Mouse (Mus musculus): ENCODE results near the gene Ddi2. TPM values are rescaled to one million over a fixed set of nuclear protein-coding genes. Genes with fewer than 3 reads are reported as not detected.

Ddi2 gene
- total RNA-seq, 2 experiments from 2014 or later, result 27.7 to 28.1 TPM

- intact Hi-C loops (cut with DNase I), result no loop called here
- no peak for DNase-seq (ENCODE audit: extremely low spot score in 1 of 2, low spot score in 2 of 2)
Measured at GRCm38 (mm10) chr4:141641961-141642811, 81.0 kb downstream of the Ddi2 start.

GRCm38 (mm10) chr4:141641353-141641771, 81.9 kb downstream of the Ddi2 start:
- DNase-seq (ENCODE audit: extremely low spot score in 1 of 2, low spot score in 2 of 2), result no peak
- intact Hi-C loops (cut with DNase I), result no loop called here

- DNase-seq (ENCODE audit: extremely low spot score in 1 of 2, low spot score in 2 of 2), result no peak
- intact Hi-C loops (cut with DNase I), result no loop called here
Measured at GRCm38 (mm10) chr4:141639474-141639873, 83.7 kb downstream of the Ddi2 start.

DNA sequence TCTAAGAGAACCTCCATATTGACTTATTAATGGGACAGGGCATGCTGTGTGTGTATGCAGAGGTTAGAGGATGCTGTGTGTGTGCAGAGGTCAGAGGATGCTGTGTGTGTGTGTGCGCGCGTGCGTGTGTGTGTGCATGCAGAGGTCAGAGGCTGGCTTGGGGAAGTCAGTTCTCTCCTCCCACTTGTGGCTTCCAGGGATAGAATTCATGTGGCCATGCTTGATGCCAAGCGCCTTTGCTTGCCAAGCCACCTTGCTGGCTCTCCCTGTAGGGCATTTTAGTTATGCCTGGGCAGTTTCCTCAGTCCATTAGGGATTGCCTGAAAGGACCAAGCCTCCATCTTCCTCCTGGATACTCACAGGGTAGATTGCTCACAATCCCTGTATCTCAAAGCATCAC, 86.5 kb downstream of the Ddi2 start:
- DNase-seq (ENCODE audit: extremely low spot score in 1 of 2, low spot score in 2 of 2), result no peak
- intact Hi-C loops (cut with DNase I), result no loop called here

DNA sequence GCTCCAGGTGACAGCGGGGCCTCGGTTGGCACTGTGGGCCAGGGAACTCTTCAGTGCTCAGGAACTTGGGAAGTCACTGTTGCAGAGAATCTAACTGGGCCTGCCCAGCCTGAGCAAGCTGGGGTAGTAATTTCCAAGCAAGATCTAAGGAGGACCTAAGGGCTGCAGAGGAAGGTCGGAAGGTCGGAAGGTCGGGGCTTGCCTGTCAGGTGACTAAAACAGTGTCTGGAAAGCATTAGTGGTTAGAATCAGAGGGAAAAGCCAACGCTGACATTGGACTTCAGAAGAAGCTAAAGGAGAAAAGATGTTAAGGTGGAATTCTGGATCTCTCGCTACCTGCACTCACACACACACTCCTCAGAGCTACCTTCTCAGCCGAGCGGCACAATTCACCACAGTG, 87.2 kb downstream of the Ddi2 start:
- DNase-seq (ENCODE audit: extremely low spot score in 1 of 2, low spot score in 2 of 2), result no peak
- intact Hi-C loops (cut with DNase I), result no loop called here

GRCm38 (mm10) chr4:141632111-141632873, 90.9 kb downstream of the Ddi2 start:
- intact Hi-C loops (cut with DNase I), result no loop called here
- DNase-seq (ENCODE audit: extremely low spot score in 1 of 2, low spot score in 2 of 2), result no peak

GRCm38 (mm10) chr4:141631250-141631649, 92.0 kb downstream of the Ddi2 start:
- DNase-seq (ENCODE audit: extremely low spot score in 1 of 2, low spot score in 2 of 2), result no peak
- intact Hi-C loops (cut with DNase I), result no loop called here

GRCm38 (mm10) chr4:141630021-141630420, 93.2 kb downstream of the Ddi2 start:
- DNase-seq (ENCODE audit: extremely low spot score in 1 of 2, low spot score in 2 of 2), result no peak
- intact Hi-C loops (cut with DNase I), result no loop called here

GRCm38 (mm10) chr4:141628661-141629060, 94.6 kb downstream of the Ddi2 start:
- intact Hi-C loops (cut with DNase I), result loop anchor here (10.0 kb wide), 1 partner anchor 216 kb away; the partner anchor contains the start of gene Ctrc
- DNase-seq (ENCODE audit: extremely low spot score in 1 of 2, low spot score in 2 of 2), result no peak

Other genes with a start within 250 kb of the Ddi2 start
- 10 to 100 TPM; 56.8 to 59.9 TPM for gene Spen, start 184.8 kb downstream of the Ddi2 start, total RNA-seq (2021)
- 1 to 10 TPM; 4.4 to 6.0 TPM for gene Fblim1, start 117.3 kb downstream of the Ddi2 start, total RNA-seq (2021)
- gene Tmem82, start 104.8 kb downstream of the Ddi2 start, total RNA-seq (2021), result under 1 TPM; 0.28 to 0.79 TPM
- 1 to 10 TPM; 2.3 to 4.1 TPM for gene Slc25a34, start 99.6 kb downstream of the Ddi2 start, total RNA-seq (2021)
- 10 to 100 TPM; 49.0 to 55.0 TPM for gene Plekhm2, start 58.5 kb downstream of the Ddi2 start, total RNA-seq (2021)
- gene Rsc1a1, start 37.8 kb downstream of the Ddi2 start, total RNA-seq (2021), result 1 to 10 TPM in 1 of 2 experiments, under 1 TPM in 1; 0.41 to 3.0 TPM
- gene Agmat, start 23.3 kb upstream of the Ddi2 start, total RNA-seq (2021), result under 1 TPM in 1 of 2 experiments, not detected in 1; 0.24 TPM
- gene Dnajc16, start 67.5 kb upstream of the Ddi2 start, total RNA-seq (2021), result 10 to 100 TPM; 26.8 to 29.2 TPM
- 10 to 100 TPM; 21.7 to 27.0 TPM for gene Casp9, start 70.2 kb upstream of the Ddi2 start, total RNA-seq (2021)
- gene Cela2a, start 102.7 kb upstream of the Ddi2 start, total RNA-seq (2021), result not detected
- not detected for gene Ctrc, start 122.9 kb upstream of the Ddi2 start, total RNA-seq (2021)
- 10 to 100 TPM; 51.2 to 52.5 TPM for gene Efhd2, start 151.5 kb upstream of the Ddi2 start, total RNA-seq (2021)